Comparison of ENCODE assay signal across 17 mouse cellular contexts in genomic region chr2:32501754-32502324, GRCm38 (mm10). TPM values are rescaled to one million over a fixed set of nuclear protein-coding genes. Genes with fewer than 3 reads are reported as not detected.
A peak's percentile ranks its signal among the peaks of the same experiment; 100 is the strongest.
DNase-seq lines count a peak whose midpoint lies in the region; ATAC-seq lines count a peak whose summit lies in the region.
"Had no signal": no experiment of that assay in that cellular context is flagged by ENCODE, and none has a peak within 500 bp of the region (broad histone marks: within the 10 kb centered on the region; RNA-seq: fewer than 3 reads in every experiment).

No protein-coding gene starts in this region.

- no peak for ATAC-seq in megakaryocyte, adult 5-6 weeks (ENCODE audit: poor library complexity, severe bottlenecking)
- 0 out of 2 replicates have a peak, but pooled peaks have one; percentile 30 for ATAC-seq in limb, embryonic 15.5 days (ENCODE audit: insufficient number of reproducible peaks, low FRiP score, low TSS enrichment, low read depth)
- ATAC-seq: forebrain, embryonic 14.5 days had no signal

- H3K4me2 ChIP-seq in limb, embryonic 15.5 days = no peak overlapping the region
- H3K4me2 ChIP-seq: heart, embryonic 13.5 days; liver, embryonic 15.5 days; neural tube, embryonic 15.5 days had no signal

- WGBS in heart, embryonic 10.5 days = 68% methylated on average over 5 of the region's 5 CpGs
- WGBS in limb, embryonic 15.5 days = 52% methylated on average over 5 of the region's 5 CpGs

- H3K36me3 ChIP-seq in heart, embryonic 10.5 days = no peaks in the 10 kb centered on the region
- H3K36me3 ChIP-seq in megakaryocyte, embryonic 14.5 days (replicated peaks; ENCODE audit: low read length) = peaks cover 6% of the 10 kb centered on the region
- no peaks in the 10 kb centered on the region for H3K36me3 ChIP-seq in limb, embryonic 15.5 days
- H3K36me3 ChIP-seq: heart, embryonic 13.5 days; neural tube, embryonic 15.5 days had no signal

- H3K27ac ChIP-seq in heart, embryonic 10.5 days = peak overlapping the region; percentile 53; the same call in 1 of the 2 replicates
- H3K27ac ChIP-seq in limb, embryonic 15.5 days = no peak overlapping the region
- H3K27ac ChIP-seq: heart, embryonic 13.5 days; liver, embryonic 15.5 days; neural tube, embryonic 15.5 days had no signal

- H3K4me1 ChIP-seq in heart, embryonic 10.5 days = peaks cover 12% of the 10 kb centered on the region
- H3K4me1 ChIP-seq in megakaryocyte, embryonic 14.5 days = peaks cover 52% of the 10 kb centered on the region
- H3K4me1 ChIP-seq in limb, embryonic 15.5 days = no peaks in the 10 kb centered on the region
- H3K4me1 ChIP-seq: liver, embryonic 15.5 days; neural tube, embryonic 15.5 days had no signal

- H3K9ac ChIP-seq in limb, embryonic 15.5 days = no peak overlapping the region
- H3K9ac ChIP-seq: heart, embryonic 13.5 days; liver, embryonic 15.5 days; neural tube, embryonic 15.5 days had no signal

- H3K4me3 ChIP-seq in heart, embryonic 10.5 days = no peak overlapping the region
- peak overlapping the region; percentile 35 for H3K4me3 ChIP-seq in megakaryocyte, embryonic 14.5 days (replicated peaks)
- no peak overlapping the region for H3K4me3 ChIP-seq in limb, embryonic 15.5 days
- H3K4me3 ChIP-seq: heart, embryonic 13.5 days; liver, embryonic 15.5 days; neural tube, embryonic 15.5 days had no signal

- H3K27me3 ChIP-seq in heart, embryonic 10.5 days (ENCODE audit: insufficient read depth, poor library complexity, severe bottlenecking) = no peaks in the 10 kb centered on the region
- peaks cover 8% of the 10 kb centered on the region for H3K27me3 ChIP-seq in megakaryocyte, embryonic 14.5 days (replicated peaks)
- no peaks in the 10 kb centered on the region for H3K27me3 ChIP-seq in limb, embryonic 15.5 days
- H3K27me3 ChIP-seq: heart, embryonic 13.5 days; liver, embryonic 15.5 days; neural tube, embryonic 15.5 days had no signal

- DNase-seq in heart, embryonic 10.5 days (ENCODE audit: low spot score) = no peak
- no peak for DNase-seq in heart, adult 9 months (ENCODE audit: low spot score in 2 of 2)
- DNase-seq in yolk sac, embryonic 10.5 days (ENCODE audit: low spot score) = peak; percentile 36
- DNase-seq in gastrocnemius, postnatal 25 days = no peak
- no peak for DNase-seq in adrenal gland, postnatal 25 days
- DNase-seq: adrenal gland, postnatal 10 days; cerebellum, postnatal 14 days; gastrocnemius, postnatal 14 days; kidney, adult 8-10 months; layer of hippocampus, adult 9-11 months had no signal

- H3K9me3 ChIP-seq in heart, embryonic 10.5 days = no peaks in the 10 kb centered on the region
- H3K9me3 ChIP-seq in megakaryocyte, embryonic 14.5 days = peaks cover 16% of the 10 kb centered on the region
- no peaks in the 10 kb centered on the region for H3K9me3 ChIP-seq in limb, embryonic 15.5 days
- H3K9me3 ChIP-seq: liver, embryonic 15.5 days; neural tube, embryonic 15.5 days had no signal

RNA-seq across cellular contexts. Expression of gene Fam102a, which starts 33.3 kb away (rescaled TPM):
- polyA plus RNA-seq in heart, embryonic 10.5 days (2016; fragmentation: Nextera tagmentation; extraction: Ambion mirVana) = 5.9 and 8.3 TPM in 2 replicates
- polyA plus RNA-seq in megakaryocyte, embryonic 14.5 days (2012; ENCODE audit: insufficient read depth, low replicate concordance) = 0.64 and 1.8 TPM in 2 replicates
- 6.5 and 6.6 TPM in 2 replicates for total RNA-seq in megakaryocyte, adult 5-6 weeks (2015)
- total RNA-seq in megakaryocyte, adult 5-6 weeks (2017) = 4.6 and 4.8 TPM in 2 replicates
- polyA plus RNA-seq in limb, embryonic 15.5 days (2015; fragmentation: Nextera tagmentation; extraction: Ambion mirVana) = 14.7 and 17.3 TPM in 2 replicates
- 1 to 10 TPM; 2.4 to 2.9 TPM for total RNA-seq in gastrocnemius, postnatal 25 days (2021)
- 32.3 and 35.5 TPM in 2 replicates for total RNA-seq in adrenal gland, postnatal 25 days (2021)

RNA-seq across cellular contexts. Expression of gene Slc25a25, which starts 50.6 kb away (rescaled TPM):
- polyA plus RNA-seq in heart, embryonic 10.5 days (2016; fragmentation: Nextera tagmentation; extraction: Ambion mirVana) = 17.0 and 17.3 TPM in 2 replicates
- 7.3 and 7.9 TPM in 2 replicates for polyA plus RNA-seq in megakaryocyte, embryonic 14.5 days (2012; ENCODE audit: insufficient read depth, low replicate concordance)
- 4.6 and 6.9 TPM in 2 replicates for total RNA-seq in megakaryocyte, adult 5-6 weeks (2015)
- 8.4 and 10.7 TPM in 2 replicates for total RNA-seq in megakaryocyte, adult 5-6 weeks (2017)
- 17.1 and 17.5 TPM in 2 replicates for polyA plus RNA-seq in limb, embryonic 15.5 days (2015; fragmentation: Nextera tagmentation; extraction: Ambion mirVana)
- 10 to 100 TPM; 19.2 to 68.3 TPM for total RNA-seq in gastrocnemius, postnatal 25 days (2021)
- total RNA-seq in adrenal gland, postnatal 25 days (2021) = 16.4 and 28.0 TPM in 2 replicates

RNA-seq across cellular contexts. Expression of gene Naif1, which starts 51.6 kb away (rescaled TPM):
- polyA plus RNA-seq in heart, embryonic 10.5 days (2016; fragmentation: Nextera tagmentation; extraction: Ambion mirVana) = 5.4 and 5.5 TPM in 2 replicates
- 3.9 and 10.8 TPM in 2 replicates for polyA plus RNA-seq in megakaryocyte, embryonic 14.5 days (2012; ENCODE audit: insufficient read depth, low replicate concordance)
- 2.9 and 3.5 TPM in 2 replicates for total RNA-seq in megakaryocyte, adult 5-6 weeks (2015)
- total RNA-seq in megakaryocyte, adult 5-6 weeks (2017) = 3.2 and 3.9 TPM in 2 replicates
- 5.6 and 6.0 TPM in 2 replicates for polyA plus RNA-seq in limb, embryonic 15.5 days (2015; fragmentation: Nextera tagmentation; extraction: Ambion mirVana)
- 1 to 10 TPM; 1.6 to 2.0 TPM for total RNA-seq in gastrocnemius, postnatal 25 days (2021)
- 5.5 and 5.6 TPM in 2 replicates for total RNA-seq in adrenal gland, postnatal 25 days (2021)
